10 mouse cellular contexts compared by ENCODE assay signal in the genomic region with DNA sequence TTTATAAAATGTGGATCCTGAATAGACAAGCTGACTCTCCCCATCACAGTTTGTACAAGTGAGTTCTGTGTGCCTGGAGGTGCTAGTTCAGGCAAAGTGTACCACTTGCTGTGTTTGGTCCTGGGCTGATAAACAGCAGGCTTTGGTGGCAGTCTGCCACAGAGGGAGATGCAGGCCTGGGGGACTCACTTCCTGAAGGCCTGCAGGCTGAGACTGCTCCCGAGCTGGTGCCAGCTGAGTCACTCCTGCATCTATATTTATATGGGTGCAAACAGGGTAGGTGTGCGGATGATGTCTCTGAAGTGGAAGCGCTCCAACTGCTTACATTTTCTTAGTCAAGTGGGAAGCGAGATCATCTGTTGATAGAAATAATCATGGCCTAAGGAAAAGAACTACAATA. TPM values are rescaled to one million over a fixed set of nuclear protein-coding genes. Genes with fewer than 3 reads are reported as not detected.
DNase-seq lines count a peak whose midpoint lies in the region; ATAC-seq and TF ChIP-seq lines count a peak whose summit lies in the region.
"Had no signal": no experiment of that assay in that cellular context is flagged by ENCODE, and none has a peak within 500 bp of the region (broad histone marks: within the 10 kb centered on the region; RNA-seq: fewer than 3 reads in every experiment).

No protein-coding gene starts in this region.

- no peak overlapping the region for H3ac ChIP-seq in myocyte (ENCODE audit: control insufficient read depth, insufficient read length)

- no peak for TF ChIP-seq EP300 in liver, postnatal 0 days (IDR thresholded peaks at IDR 0.05; ENCODE audit: low read depth)

- H3K36me3 ChIP-seq in liver, postnatal 0 days (replicated peaks; ENCODE audit: insufficient read depth, low read length), result peaks cover 4% of the 10 kb centered on the region
- H3K36me3 ChIP-seq in liver, embryonic 12.5 days, result peaks cover 5% of the 10 kb centered on the region
- peaks cover 4% of the 10 kb centered on the region for H3K36me3 ChIP-seq in myocyte (ENCODE audit: control insufficient read depth, insufficient read depth)
- H3K36me3 ChIP-seq in hindbrain, postnatal 0 days (ENCODE audit: insufficient read depth, low read length), result no peaks in the 10 kb centered on the region
- H3K36me3 ChIP-seq in forebrain, embryonic 14.5 days (ENCODE audit: control insufficient read depth, insufficient read depth, low read length), result peaks cover under 1% of the 10 kb centered on the region

- no peaks in the 10 kb centered on the region for H3K9me3 ChIP-seq in liver, postnatal 0 days (ENCODE audit: low read length)
- H3K9me3 ChIP-seq in liver, embryonic 12.5 days (replicated peaks), result no peaks in the 10 kb centered on the region
- H3K9me3 ChIP-seq in hindbrain, postnatal 0 days (ENCODE audit: low read length), result no peaks in the 10 kb centered on the region
- no peaks in the 10 kb centered on the region for H3K9me3 ChIP-seq in forebrain, embryonic 14.5 days (replicated peaks; ENCODE audit: control insufficient read depth, low read length)
- H3K9me3 ChIP-seq: G1E; stomach, embryonic 15.5 days had no signal

- intact Hi-C loops in heart, postnatal 10 days (cut with DNase I), result loop anchor here (5.0 kb wide), 1 partner anchor 63 kb away; no protein-coding TSS in a partner anchor

- no peaks in the 10 kb centered on the region for H3K4me1 ChIP-seq in liver, postnatal 0 days (ENCODE audit: insufficient read depth)
- H3K4me1 ChIP-seq in liver, embryonic 12.5 days, result peaks cover 8% of the 10 kb centered on the region; the same call in 1 of the 2 replicates
- H3K4me1 ChIP-seq in cortical plate, adult 2 months (ENCODE audit: control insufficient read depth, insufficient read depth, low read length), result peaks cover 17% of the 10 kb centered on the region
- no peaks in the 10 kb centered on the region for H3K4me1 ChIP-seq in hindbrain, postnatal 0 days (ENCODE audit: insufficient read depth, low read length)
- H3K4me1 ChIP-seq in forebrain, embryonic 14.5 days (ENCODE audit: control insufficient read depth, insufficient read depth, low read length), result no peaks in the 10 kb centered on the region
- H3K4me1 ChIP-seq: stomach, embryonic 15.5 days had no signal

- no peak for TF ChIP-seq POLR2A in cortical plate, adult 2 months (IDR thresholded peaks at IDR 0.05; ENCODE audit: extremely low read depth, insufficient read depth, low read length)
- no peak for TF ChIP-seq POLR2A in myocyte (IDR thresholded peaks at IDR 0.05; ENCODE audit: insufficient read length, low read depth)

- H3K27ac ChIP-seq in liver, postnatal 0 days (ENCODE audit: low read depth), result no peak overlapping the region
- no peak overlapping the region for H3K27ac ChIP-seq in liver, embryonic 12.5 days
- peak overlapping the region; percentile 53; the same call in 1 of the 2 replicates for H3K27ac ChIP-seq in cortical plate, adult 2 months (ENCODE audit: insufficient read depth, low read length)
- no peak overlapping the region for H3K27ac ChIP-seq in hindbrain, postnatal 0 days
- no peak overlapping the region for H3K27ac ChIP-seq in forebrain, embryonic 14.5 days (ENCODE audit: low read depth, low read length)

- peak; percentile 79 for ATAC-seq in liver, postnatal 0 days
- no peak for ATAC-seq in liver, embryonic 12.5 days
- ATAC-seq in hindbrain, postnatal 0 days, result no peak
- no peak for ATAC-seq in forebrain, embryonic 14.5 days

- WGBS in liver, postnatal 0 days (ENCODE audit: insufficient replicate concordance), result 52% methylated on average over 4 of the region's 4 CpGs
- WGBS in liver, embryonic 12.5 days (ENCODE audit: insufficient replicate concordance), result 63% methylated on average over 4 of the region's 4 CpGs
- 75% methylated on average over 4 of the region's 4 CpGs for WGBS in hindbrain, postnatal 0 days
- WGBS in forebrain, embryonic 14.5 days, result 74% methylated on average over 4 of the region's 4 CpGs

- TF ChIP-seq CTCF in liver, postnatal 0 days (IDR thresholded peaks at IDR 0.05; ENCODE audit: low read depth), result no peak
- no peak for TF ChIP-seq CTCF in cortical plate, adult 2 months (IDR thresholded peaks at IDR 0.05; ENCODE audit: extremely low read depth, insufficient read depth, low read length)
- TF ChIP-seq CTCF in hindbrain, postnatal 0 days (IDR thresholded peaks at IDR 0.05; ENCODE audit: low read depth), result no peak

- no peak overlapping the region for H3K4me3 ChIP-seq in liver, postnatal 0 days (ENCODE audit: low read depth, low read length)
- H3K4me3 ChIP-seq in liver, embryonic 12.5 days, result no peak overlapping the region
- no peak overlapping the region for H3K4me3 ChIP-seq in cortical plate, adult 2 months (ENCODE audit: insufficient read depth, low read length)
- peak overlapping the region; percentile 1 for H3K4me3 ChIP-seq in myocyte
- H3K4me3 ChIP-seq in hindbrain, postnatal 0 days (ENCODE audit: low read length), result no peak overlapping the region
- no peak overlapping the region for H3K4me3 ChIP-seq in forebrain, embryonic 14.5 days (ENCODE audit: low read depth, low read length)
- H3K4me3 ChIP-seq: stomach, embryonic 15.5 days had no signal

- H3K27me3 ChIP-seq in liver, postnatal 0 days (ENCODE audit: insufficient read depth, low read length), result no peaks in the 10 kb centered on the region
- no peaks in the 10 kb centered on the region for H3K27me3 ChIP-seq in liver, embryonic 12.5 days (replicated peaks)
- H3K27me3 ChIP-seq in myocyte (ENCODE audit: control insufficient read depth, insufficient read depth, insufficient read length), result no peaks in the 10 kb centered on the region
- no peaks in the 10 kb centered on the region for H3K27me3 ChIP-seq in hindbrain, postnatal 0 days (ENCODE audit: insufficient read depth, low read length)
- H3K27me3 ChIP-seq in forebrain, embryonic 14.5 days (replicated peaks; ENCODE audit: control insufficient read depth, insufficient read depth, low read length), result no peaks in the 10 kb centered on the region
- H3K27me3 ChIP-seq: stomach, embryonic 15.5 days had no signal

- H3K4me2 ChIP-seq in liver, postnatal 0 days (ENCODE audit: low read depth, low read length), result no peak overlapping the region
- no peak overlapping the region for H3K4me2 ChIP-seq in liver, embryonic 12.5 days
- peak overlapping the region; percentile 81 for H3K4me2 ChIP-seq in myocyte (ENCODE audit: low read depth)
- no peak overlapping the region for H3K4me2 ChIP-seq in hindbrain, postnatal 0 days (ENCODE audit: low read depth, low read length)
- H3K4me2 ChIP-seq in forebrain, embryonic 14.5 days (ENCODE audit: low read length), result no peak overlapping the region
- H3K4me2 ChIP-seq: stomach, embryonic 15.5 days had no signal

- H3K9ac ChIP-seq in liver, postnatal 0 days (replicated peaks), result no peak overlapping the region
- H3K9ac ChIP-seq in liver, embryonic 12.5 days, result no peak overlapping the region
- H3K9ac ChIP-seq in hindbrain, postnatal 0 days (replicated peaks; ENCODE audit: low read length), result no peak overlapping the region
- no peak overlapping the region for H3K9ac ChIP-seq in forebrain, embryonic 14.5 days (ENCODE audit: low read length)
- H3K9ac ChIP-seq: stomach, embryonic 15.5 days had no signal

- no peaks in the 10 kb centered on the region for H3K79me2 ChIP-seq in myocyte (ENCODE audit: control insufficient read depth, insufficient read depth)

- peak; percentile 22 for DNase-seq in liver, postnatal 0 days
- DNase-seq in heart, postnatal 10 days, result peak; percentile 68 to 75
- DNase-seq in hindbrain, postnatal 0 days (ENCODE audit: low spot score), result no peak
- no peak for DNase-seq in forebrain, embryonic 14.5 days (ENCODE audit: low spot score)
- no peak for DNase-seq in testis, postnatal 10 days (ENCODE audit: low spot score)

TF ChIP-seq in myocyte, 11 proteins besides CTCF, POLR2A, EP300 and RAD21:
- TF ChIP-seq REST (IDR thresholded peaks at IDR 0.05; ENCODE audit: insufficient read depth, insufficient read length), result no peak
- TF ChIP-seq SRF (IDR thresholded peaks at IDR 0.05; ENCODE audit: control insufficient read depth, insufficient read length, low read depth), result no peak

RNA-seq across cellular contexts. Expression of a gene that starts 14.9 kb away (rescaled TPM):
- 764 and 787 TPM in 2 replicates for polyA plus RNA-seq in liver, postnatal 0 days (2015; fragmentation: Nextera tagmentation; extraction: Ambion mirVana)
- 523 and 553 TPM in 2 replicates for polyA plus RNA-seq in liver, embryonic 12.5 days (2016; fragmentation: Nextera tagmentation; extraction: Ambion mirVana)
- 755 and 827 TPM in 2 replicates for polyA plus RNA-seq in cortical plate, adult 2 months (2012; rRNA removed)
- 1,000 to 10,000 TPM; 1,370 to 1,379 TPM for total RNA-seq in heart, postnatal 10 days (2021)
- polyA plus RNA-seq in myocyte (2012; fragmentation: generic; extraction: Trizol), result 773 TPM
- total RNA-seq in hindbrain, postnatal 0 days (2014; rRNA removed), result 217 and 223 TPM in 2 replicates
- 1,057 and 1,065 TPM in 2 replicates for polyA plus RNA-seq in hindbrain, postnatal 0 days (2015; fragmentation: Nextera tagmentation; extraction: Ambion mirVana)
- polyA plus RNA-seq in forebrain, embryonic 14.5 days (2014; fragmentation: Nextera tagmentation; extraction: Ambion mirVana), result 680 and 882 TPM in 2 replicates

RNA-seq across cellular contexts. Expression of a gene that starts 24.5 kb away (rescaled TPM):
- polyA plus RNA-seq in liver, postnatal 0 days (2015; fragmentation: Nextera tagmentation; extraction: Ambion mirVana), result 1.8 and 2.2 TPM in 2 replicates
- 7.3 and 8.4 TPM in 2 replicates for polyA plus RNA-seq in liver, embryonic 12.5 days (2016; fragmentation: Nextera tagmentation; extraction: Ambion mirVana)
- polyA plus RNA-seq in cortical plate, adult 2 months (2012; rRNA removed), result 28.3 and 28.6 TPM in 2 replicates
- total RNA-seq in heart, postnatal 10 days (2021), result 10 to 100 TPM; 25.0 to 30.3 TPM
- 4.5 TPM for polyA plus RNA-seq in myocyte (2012; fragmentation: generic; extraction: Trizol)
- 18.7 and 20.6 TPM in 2 replicates for total RNA-seq in hindbrain, postnatal 0 days (2014; rRNA removed)
- 14.4 and 19.0 TPM in 2 replicates for polyA plus RNA-seq in hindbrain, postnatal 0 days (2015; fragmentation: Nextera tagmentation; extraction: Ambion mirVana)
- 9.6 and 16.0 TPM in 2 replicates for polyA plus RNA-seq in forebrain, embryonic 14.5 days (2014; fragmentation: Nextera tagmentation; extraction: Ambion mirVana)

RNA-seq across cellular contexts. Expression of a gene that starts 59.8 kb away (rescaled TPM):
- polyA plus RNA-seq in liver, postnatal 0 days (2015; fragmentation: Nextera tagmentation; extraction: Ambion mirVana), result 7.5 and 7.9 TPM in 2 replicates
- polyA plus RNA-seq in liver, embryonic 12.5 days (2016; fragmentation: Nextera tagmentation; extraction: Ambion mirVana), result 14.8 and 15.1 TPM in 2 replicates
- polyA plus RNA-seq in cortical plate, adult 2 months (2012; rRNA removed), result 24.1 and 26.1 TPM in 2 replicates
- 10 to 100 TPM; 41.1 to 45.1 TPM for total RNA-seq in heart, postnatal 10 days (2021)
- 13.3 TPM for polyA plus RNA-seq in myocyte (2012; fragmentation: generic; extraction: Trizol)
- total RNA-seq in hindbrain, postnatal 0 days (2014; rRNA removed), result 42.9 and 44.5 TPM in 2 replicates
- polyA plus RNA-seq in hindbrain, postnatal 0 days (2015; fragmentation: Nextera tagmentation; extraction: Ambion mirVana), result 23.8 and 24.8 TPM in 2 replicates
- 46.0 and 53.0 TPM in 2 replicates for polyA plus RNA-seq in forebrain, embryonic 14.5 days (2014; fragmentation: Nextera tagmentation; extraction: Ambion mirVana)

Comparison
In these comparisons a context has a peak if more than half of its experiments do, and no peak if none do; other contexts are left out.
1. DNase-seq: peak in liver, postnatal 0 days (single experiment) and heart, postnatal 10 days (2 of 2); none in hindbrain, postnatal 0 days (single experiment), forebrain, embryonic 14.5 days (single experiment) and testis, postnatal 10 days (single experiment).